Mouse (Mus musculus) gastrocnemius, adult 8-10 months (tissue): ENCODE data around the gene Tubb4a. TPM values are rescaled to one million over a fixed set of nuclear protein-coding genes. Genes with fewer than 3 reads are reported as not detected.
"Not testable (repeated sequence)": the region's sequence is repeated elsewhere in the genome, so short reads cannot be mapped to it uniquely, and the experiment has no call there.

Experiments used
- DNase-seq, 2 experiments: peaks; one replicate each; pipeline ENCODE4 v3.0.0; 2022; ENCODE audit warnings: low spot score in 2 of 2
- total RNA-seq, 4 experiments: library from RNA; stranded (reverse); gene quantifications; 2 replicates each; pipeline ENCODE4 v1.2.4; 2022

Gene Tubb4a
- total RNA-seq, 4 experiments from 2014 or later = 0.53 to 0.88 (median 0.64) TPM

GRCm38 (mm10) chr17:57058891-57059485, 28.6 kb downstream of the Tubb4a start, which contains the start of gene Crb3:
Gene Crb3 (plus strand): TSS chr17:57059105.
- DNase-seq = peak; percentile 9 to 19

DNA sequence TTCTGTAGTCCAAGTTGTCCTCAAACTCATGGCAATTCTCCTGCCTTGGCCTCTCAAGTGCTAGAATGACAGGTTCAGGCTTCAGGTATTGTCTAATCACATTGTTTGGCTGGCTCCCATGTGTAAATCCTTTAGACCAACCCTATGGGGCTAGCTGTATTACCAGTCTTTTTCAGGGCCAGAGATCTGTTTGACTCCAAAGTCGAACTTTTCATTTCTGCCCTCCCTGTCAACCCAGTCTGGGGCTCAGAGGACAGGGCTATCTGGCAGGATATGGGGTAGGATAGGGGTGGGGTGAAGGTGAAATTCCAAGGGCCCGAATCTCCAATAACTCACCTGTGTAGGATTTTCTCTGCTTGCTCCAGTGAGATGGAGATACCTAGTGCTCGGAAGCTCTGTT, 31.3 kb downstream of the Tubb4a start:
- DNase-seq = no peak

DNA sequence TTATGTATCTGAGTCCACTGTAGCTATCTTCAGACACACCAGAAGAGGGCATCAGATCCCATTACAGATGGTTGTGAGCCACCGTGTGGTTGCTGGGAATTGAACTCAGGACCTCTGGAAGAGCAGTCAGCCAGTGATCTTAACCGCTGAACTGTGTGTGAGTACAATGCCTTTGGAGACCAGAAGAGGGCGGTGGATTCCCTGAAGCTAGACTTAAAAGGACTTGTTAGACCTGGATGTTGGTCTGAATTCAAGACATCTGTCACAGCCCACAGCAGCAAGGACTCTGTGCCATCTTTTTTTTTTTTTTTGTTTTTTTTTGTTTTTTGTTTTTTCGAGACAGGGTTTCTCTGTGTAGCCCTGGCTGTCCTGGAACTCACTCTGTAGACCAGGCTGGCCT, 35.9 kb downstream of the Tubb4a start:
- not testable (repeated sequence) for DNase-seq

- no peak for DNase-seq
Observed at GRCm38 (mm10) chr17:57048816-57049215, 38.8 kb downstream of the Tubb4a start.

DNA sequence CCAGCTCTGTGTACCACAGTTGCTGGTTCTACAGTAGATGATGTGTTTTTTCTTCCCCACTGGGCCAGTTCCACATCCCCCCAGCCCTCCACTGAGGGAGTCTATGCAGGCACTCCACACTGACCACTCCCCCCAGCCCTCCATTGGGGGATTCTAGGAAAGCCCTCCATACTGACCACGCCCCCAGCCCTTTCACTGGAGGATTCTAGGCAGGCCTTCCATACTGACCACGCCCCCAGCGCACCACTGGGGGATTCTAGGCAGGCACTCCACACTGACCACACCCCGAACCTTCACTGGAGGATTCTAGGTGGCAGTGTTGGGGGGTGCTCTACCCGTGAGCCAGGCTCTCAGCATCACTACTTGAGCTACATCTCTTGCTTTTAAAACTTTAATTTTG, 40.2 kb downstream of the Tubb4a start:
- DNase-seq = no peak

DNA sequence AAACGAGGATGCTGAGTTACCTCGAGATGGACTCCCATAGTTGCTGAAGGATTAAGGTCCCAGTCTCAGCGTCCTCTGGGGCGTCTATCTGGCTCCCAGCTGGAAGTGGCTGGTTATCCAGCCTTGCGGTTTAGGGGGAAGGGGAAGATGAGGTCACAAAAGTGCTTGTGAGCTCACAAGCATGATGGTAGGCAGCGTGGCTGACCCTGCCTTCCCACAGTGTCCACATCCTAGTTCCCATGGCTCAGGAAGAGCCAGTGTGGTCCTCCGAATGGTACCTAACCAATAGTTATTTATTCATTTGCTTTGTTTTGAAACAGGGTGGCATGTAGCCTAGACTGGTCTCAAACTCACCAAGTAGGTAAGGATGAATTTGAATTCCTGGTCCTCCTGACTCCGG, 46.0 kb downstream of the Tubb4a start, which contains the start of gene Slc25a41:
Slc25a41 (minus strand) TSS at position 101 of the 400 bp plus-strand sequence.
- DNase-seq = no peak

- DNase-seq = no peak
Observed at GRCm38 (mm10) chr17:57038978-57039377, 48.6 kb downstream of the Tubb4a start.

- no peak for DNase-seq
Observed at GRCm38 (mm10) chr17:57032854-57033253, 54.7 kb downstream of the Tubb4a start.

DNA sequence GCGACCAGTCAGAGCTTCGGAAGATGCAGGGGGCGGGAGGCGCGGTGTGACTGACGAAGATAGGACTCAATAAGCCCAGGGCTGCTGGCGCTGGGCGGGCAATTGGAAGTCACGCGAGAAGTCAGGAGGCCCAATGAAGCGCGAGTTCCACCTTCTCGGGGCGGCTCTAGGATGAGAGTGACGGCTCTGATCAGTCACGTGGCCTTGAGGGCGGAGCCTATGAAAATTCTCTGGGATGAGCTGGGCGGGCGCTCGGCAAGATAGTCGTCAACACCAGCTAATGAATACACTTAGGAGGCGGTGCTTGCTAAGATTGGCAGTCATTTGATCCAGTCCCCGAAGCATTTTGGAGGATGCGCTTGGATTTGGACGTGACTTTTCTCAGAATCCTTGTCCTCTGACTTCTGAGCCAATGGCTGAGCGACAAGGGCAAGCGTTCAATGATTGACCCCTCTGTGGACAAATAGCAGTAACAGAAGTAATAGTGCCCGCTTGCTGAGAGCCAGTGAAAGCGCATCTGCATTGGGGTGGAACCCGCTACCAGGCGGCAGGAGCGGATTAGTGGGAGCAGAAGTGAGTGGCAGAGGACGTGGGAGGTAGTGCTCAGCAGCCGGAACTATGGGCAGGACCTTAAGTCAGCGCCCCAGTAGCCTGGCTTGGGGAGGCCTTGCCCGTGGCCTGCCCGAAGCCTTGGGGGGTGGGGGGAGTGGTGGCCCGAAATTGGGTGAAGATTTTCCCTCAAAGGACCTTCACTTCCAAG, 55.7 kb downstream of the Tubb4a start:
- DNase-seq = peak; percentile 100

DNA sequence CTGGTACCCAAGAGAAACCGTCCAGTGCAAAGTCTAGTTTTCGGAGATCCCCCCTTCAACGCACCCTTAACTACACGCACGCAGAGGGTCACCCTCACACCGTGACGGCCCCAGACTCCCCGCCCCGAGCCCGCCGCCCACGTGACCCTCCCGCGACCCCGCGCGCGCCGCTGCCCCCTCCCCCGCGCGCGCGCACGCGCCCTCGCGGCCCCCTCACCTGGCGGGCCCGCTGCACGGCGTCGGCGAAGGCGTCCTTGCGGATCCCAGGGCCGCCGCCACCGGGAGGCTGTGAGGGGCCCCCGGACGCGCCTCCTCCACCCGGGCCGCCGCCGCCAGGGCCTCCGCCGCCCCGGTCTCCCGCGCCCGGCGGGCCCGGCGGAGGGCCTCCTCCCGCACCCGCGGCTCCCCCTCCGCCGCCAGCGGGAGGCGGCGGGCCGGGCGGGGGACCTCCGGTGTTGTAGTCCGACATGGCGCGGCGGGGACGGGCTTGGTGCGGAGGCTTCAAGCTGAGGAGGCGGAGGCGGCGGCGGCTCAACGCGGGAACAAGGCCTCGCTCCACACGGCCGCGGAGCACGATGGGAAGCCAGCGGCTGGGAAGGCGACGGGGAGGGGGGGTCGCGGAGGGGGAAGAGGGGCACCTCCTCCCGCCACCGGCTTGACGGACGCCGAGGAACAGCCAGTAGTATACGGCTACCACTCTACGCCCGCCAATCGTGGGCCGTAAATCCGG, 56.5 kb downstream of the Tubb4a start, which contains the start of gene Khsrp:
Khsrp (minus strand) TSS at position 592 of the 730 bp plus-strand sequence.
- no peak for DNase-seq

Other genes starting within 250 kb of the Tubb4a start
- not detected for gene Acsbg2, start 213.3 kb downstream of the Tubb4a start, total RNA-seq
- gene 1700061G19Rik, start 212.3 kb downstream of the Tubb4a start, total RNA-seq = not detected
- gene Mllt1, start 152.4 kb downstream of the Tubb4a start, total RNA-seq = 10 to 100 TPM; 19.5 to 24.2 (median 21.8) TPM
- not detected for gene Acer1, start 105.7 kb downstream of the Tubb4a start, total RNA-seq
- gene Clpp, start 97.5 kb downstream of the Tubb4a start, total RNA-seq = 10 to 100 TPM; 35.8 to 39.5 (median 37.5) TPM
- gene Alkbh7, start 90.4 kb downstream of the Tubb4a start, total RNA-seq = 10 to 100 TPM; 20.2 to 27.1 (median 21.9) TPM
- gene Pspn, start 87.8 kb downstream of the Tubb4a start, total RNA-seq = not detected
- gene Gtf2f1, start 76.5 kb downstream of the Tubb4a start, total RNA-seq = 10 to 100 TPM; 13.3 to 17.5 (median 15.5) TPM
- under 1 TPM in 1 of 4 experiments, not detected in 3; 0.27 TPM for gene Gm17949, start 76.3 kb downstream of the Tubb4a start, total RNA-seq
- gene Khsrp, start 56.3 kb downstream of the Tubb4a start, total RNA-seq = 10 to 100 TPM; 23.3 to 29.9 (median 27.2) TPM
- not detected for gene Slc25a41, start 46.1 kb downstream of the Tubb4a start, total RNA-seq
- gene Crb3, start 28.7 kb downstream of the Tubb4a start, total RNA-seq = under 1 TPM in 1 of 4 experiments, not detected in 3; 0.34 TPM
- 10 to 100 TPM; 28.2 to 32.7 (median 31.3) TPM for gene Slc25a23, start 27.9 kb downstream of the Tubb4a start, total RNA-seq
- under 1 TPM in 3 of 4 experiments, not detected in 1; 0.12 to 0.52 (median 0.44) TPM for gene Dennd1c, start 9.3 kb downstream of the Tubb4a start, total RNA-seq
- under 1 TPM in 1 of 4 experiments, not detected in 3; 0.38 TPM for gene Tnfsf9, start 17.5 kb upstream of the Tubb4a start, total RNA-seq
- gene Cd70, start 62.0 kb upstream of the Tubb4a start, total RNA-seq = not detected
- gene Tnfsf14, start 106.4 kb upstream of the Tubb4a start, total RNA-seq = not detected
- 10 to 100 TPM in 3 of 4 experiments, 1 to 10 TPM in 1; 8.4 to 33.5 (median 14.9) TPM for gene C3, start 140.4 kb upstream of the Tubb4a start, total RNA-seq
- gene Gpr108, start 160.7 kb upstream of the Tubb4a start, total RNA-seq = 10 to 100 TPM; 24.3 to 28.1 (median 26.3) TPM
- gene Trip10, start 161.7 kb upstream of the Tubb4a start, total RNA-seq = 100 to 1,000 TPM; 169 to 191 (median 176) TPM
- under 1 TPM; 0.17 to 0.48 (median 0.32) TPM for gene Vav1, start 191.3 kb upstream of the Tubb4a start, total RNA-seq